Mouse (Mus musculus): ENCODE measurements around the gene Zmynd19. TPM values are rescaled to one million over a fixed set of nuclear protein-coding genes. Genes with fewer than 3 reads are reported as not detected.

Gene Zmynd19
- polyA plus RNA-seq (2021), result 31.1 TPM

GRCm38 (mm10) chr2:24949421-24950188 lies at the start of gene Zmynd19:
Gene Zmynd19 (plus strand): TSS chr2:24949792.
- no peaks in the 10 kb centered on the region for H3K27me3 ChIP-seq
- TF ChIP-seq CTCF (IDR thresholded peaks at IDR 0.05), result no peak
- POLR2A ChIA-PET, result interaction anchor here (0.7 to 0.9 kb wide), 2 partner anchors 30 to 261 kb away, joined by 3 to 4 read pairs; partner anchors contain the start of gene Ehmt1
- DNase-seq (ENCODE audit: low read depth, low spot score), result no peak
- CTCF ChIA-PET, result interaction anchor here (1.0 to 1.6 kb wide), 5 partner anchors 10 to 28 kb away, joined by 3 to 7 read pairs (median 5); partner anchors contain the start of genes Arrdc1 and Dph7
- ATAC-seq, result peak; percentile 96
- in situ Hi-C loops (cut with MboI; ENCODE audit: low pct_unique_long_range_greater_than_20kb), result no loop called here

DNA sequence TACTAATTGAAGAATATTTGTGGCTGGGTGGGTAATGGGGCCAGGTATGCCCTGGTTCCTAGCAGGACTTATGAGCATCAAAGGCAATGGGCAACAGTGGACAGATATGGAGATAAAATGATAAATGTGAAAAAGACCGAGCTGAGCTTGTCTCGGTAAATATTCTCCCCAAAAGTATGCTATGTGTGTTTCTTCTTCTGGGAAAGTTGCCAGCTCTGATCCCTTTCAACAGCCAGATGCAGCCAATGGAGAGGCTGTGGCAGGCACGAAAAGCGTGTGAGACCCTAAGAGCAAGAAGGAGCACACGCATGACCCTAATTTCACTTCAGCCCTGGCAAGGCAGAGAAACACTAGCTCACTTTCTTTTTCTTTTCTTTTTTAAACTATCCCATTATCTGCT lies 48.5 kb upstream of the Zmynd19 start:
- POLR2A ChIA-PET, result interaction anchor here (1.2 to 1.7 kb wide), 2 partner anchors 9 to 18 kb away, joined by 5 read pairs; partner anchors contain the start of gene Ehmt1
- TF ChIP-seq CTCF (IDR thresholded peaks at IDR 0.05), result no peak
- CTCF ChIA-PET, result interaction anchor here (1.1 to 1.6 kb wide), 3 partner anchors 11 to 46 kb away, joined by 3 to 5 read pairs (median 3); no protein-coding TSS in a partner anchor
- no peak for ATAC-seq
- DNase-seq (ENCODE audit: low read depth, low spot score), result no peak
- no peaks in the 10 kb centered on the region for H3K27me3 ChIP-seq
- in situ Hi-C loops (cut with MboI; ENCODE audit: low pct_unique_long_range_greater_than_20kb), result no loop called here

GRCm38 (mm10) chr2:24902999-24903398 lies 46.6 kb upstream of the Zmynd19 start:
- DNase-seq (ENCODE audit: low read depth, low spot score) (no peak), ATAC-seq (no peak)
- ChIA-PET CTCF (interaction anchor here (0.6 to 2.4 kb wide), 5 partner anchors 14 to 58 kb away, joined by 3 to 6 read pairs (median 3); no protein-coding TSS in a partner anchor), POLR2A (interaction anchor here (0.6 kb wide), 1 partner anchor 69 kb away, joined by 3 read pairs; no protein-coding TSS in a partner anchor)
- in situ Hi-C loops (cut with MboI; ENCODE audit: low pct_unique_long_range_greater_than_20kb), result no loop called here
- H3K27me3 ChIP-seq, result no peaks in the 10 kb centered on the region
- peak; percentile 29 for TF ChIP-seq CTCF (IDR thresholded peaks at IDR 0.05)

DNA sequence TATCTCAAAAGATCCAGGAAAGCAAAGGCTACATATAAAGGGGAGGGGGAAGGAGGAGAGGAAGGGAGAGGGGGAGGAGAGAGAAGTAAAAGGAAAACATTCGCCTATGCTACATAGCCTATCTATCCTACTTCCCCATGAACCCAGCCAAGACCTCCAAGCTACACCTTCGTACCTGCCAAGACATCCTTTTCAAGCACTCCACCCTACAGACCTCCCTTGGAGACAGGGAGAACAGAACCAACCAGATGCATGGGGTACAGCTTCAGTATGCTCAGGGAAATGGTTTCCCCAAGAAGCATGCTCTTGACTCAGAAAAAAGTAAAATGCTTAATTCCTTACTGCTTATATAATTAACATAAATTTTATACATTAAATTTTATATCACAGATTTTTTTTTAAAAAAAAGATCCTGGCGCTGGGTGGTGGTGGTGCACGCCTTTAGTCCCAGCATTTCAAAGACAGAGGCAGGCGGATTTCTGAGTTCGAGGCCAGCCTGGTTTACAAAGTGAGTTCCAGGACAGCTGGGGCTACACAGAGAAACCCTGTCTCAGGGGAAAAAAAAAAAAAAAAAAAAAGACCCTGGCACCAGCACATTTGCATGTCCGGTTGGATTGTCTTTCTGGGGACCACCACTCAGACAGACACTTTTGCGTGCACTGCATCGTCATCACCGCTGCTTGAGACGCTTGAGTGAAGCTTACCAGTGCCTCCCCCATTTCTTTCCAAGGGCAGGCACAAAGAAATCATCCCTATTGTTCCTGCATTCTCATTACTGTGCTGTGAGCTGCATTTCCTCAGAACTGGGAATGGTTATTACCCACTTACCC lies 44.6 kb upstream of the Zmynd19 start:
- POLR2A ChIA-PET, result interaction anchor here (1.9 kb wide), 1 partner anchor 14 kb away, joined by 6 read pairs; the partner anchor contains the start of gene Ehmt1
- no peak for DNase-seq (ENCODE audit: low read depth, low spot score)
- H3K27me3 ChIP-seq, result no peaks in the 10 kb centered on the region
- ATAC-seq, result no peak
- in situ Hi-C loops (cut with MboI; ENCODE audit: low pct_unique_long_range_greater_than_20kb), result no loop called here
- TF ChIP-seq CTCF (IDR thresholded peaks at IDR 0.05), result no peak
- CTCF ChIA-PET, result interaction anchor here (2.4 kb wide), 1 partner anchor 16 kb away, joined by 6 read pairs; no protein-coding TSS in a partner anchor

DNA sequence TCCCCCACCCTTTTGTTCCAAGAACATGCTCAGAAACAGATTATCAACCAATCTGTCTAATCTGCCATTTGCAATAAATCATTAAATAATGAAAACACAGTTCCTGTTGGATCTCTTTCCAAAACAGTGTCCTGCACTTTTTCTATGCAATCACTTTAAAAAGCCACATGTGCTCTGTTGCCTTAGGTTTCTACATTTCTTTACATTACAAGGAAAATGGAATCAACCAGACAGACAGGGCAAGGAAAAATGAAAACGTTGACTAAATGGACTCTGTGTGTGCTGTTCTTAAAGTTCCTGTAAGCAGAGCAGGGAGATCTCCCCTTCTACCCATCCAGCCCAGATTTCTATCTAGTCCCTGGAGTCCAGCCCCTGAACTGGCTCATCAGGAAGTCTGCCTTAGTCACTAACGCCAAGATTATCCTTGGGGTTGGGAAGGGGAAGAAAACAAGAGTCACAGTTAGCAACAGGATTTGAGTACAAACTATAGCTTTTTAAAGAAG lies 43.9 kb upstream of the Zmynd19 start:
- TF ChIP-seq CTCF (IDR thresholded peaks at IDR 0.05), result no peak
- DNase-seq (ENCODE audit: low read depth, low spot score) (no peak), ATAC-seq (no peak)
- in situ Hi-C loops (cut with MboI; ENCODE audit: low pct_unique_long_range_greater_than_20kb), result no loop called here
- CTCF ChIA-PET, result no interaction called here
- no peaks in the 10 kb centered on the region for H3K27me3 ChIP-seq
- POLR2A ChIA-PET, result interaction anchor here (1.9 kb wide), 1 partner anchor 14 kb away, joined by 6 read pairs; the partner anchor contains the start of gene Ehmt1

DNA sequence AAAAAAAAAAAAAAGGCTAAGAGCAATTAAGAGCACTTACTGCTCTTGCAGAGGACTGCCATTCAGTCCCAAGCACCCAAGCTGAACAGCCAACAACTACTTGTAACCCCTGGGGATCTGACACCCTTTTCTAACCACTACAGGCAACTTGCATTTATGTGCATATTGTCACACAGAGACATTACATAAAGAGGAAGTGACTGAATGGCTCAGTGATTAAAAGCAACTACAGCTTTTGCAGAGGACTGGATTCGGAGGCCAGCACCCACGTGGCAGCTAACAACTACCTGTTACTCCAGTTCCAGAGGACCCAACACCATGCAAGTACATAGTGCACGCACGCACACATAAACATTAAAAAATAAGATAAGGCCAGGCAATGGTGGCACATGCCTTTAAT lies 39.1 kb upstream of the Zmynd19 start:
- H3K27me3 ChIP-seq, result no peaks in the 10 kb centered on the region
- no peak for TF ChIP-seq CTCF (IDR thresholded peaks at IDR 0.05)
- ChIA-PET CTCF (no interaction called here), POLR2A (interaction anchor here (0.8 kb wide), 1 partner anchor 10 kb away, joined by 5 read pairs; no protein-coding TSS in a partner anchor)
- in situ Hi-C loops (cut with MboI; ENCODE audit: low pct_unique_long_range_greater_than_20kb), result no loop called here
- ATAC-seq, result no peak
- DNase-seq (ENCODE audit: low read depth, low spot score), result no peak

GRCm38 (mm10) chr2:24912189-24912588 lies 37.4 kb upstream of the Zmynd19 start:
- CTCF ChIA-PET, result interaction anchor here (2.1 kb wide), 1 partner anchor 10 kb away, joined by 5 read pairs; no protein-coding TSS in a partner anchor
- POLR2A ChIA-PET, result no interaction called here
- DNase-seq (ENCODE audit: low read depth, low spot score) (no peak), ATAC-seq (no peak)
- in situ Hi-C loops (cut with MboI; ENCODE audit: low pct_unique_long_range_greater_than_20kb), result no loop called here
- H3K27me3 ChIP-seq, result no peaks in the 10 kb centered on the region
- TF ChIP-seq CTCF (IDR thresholded peaks at IDR 0.05), result no peak

DNA sequence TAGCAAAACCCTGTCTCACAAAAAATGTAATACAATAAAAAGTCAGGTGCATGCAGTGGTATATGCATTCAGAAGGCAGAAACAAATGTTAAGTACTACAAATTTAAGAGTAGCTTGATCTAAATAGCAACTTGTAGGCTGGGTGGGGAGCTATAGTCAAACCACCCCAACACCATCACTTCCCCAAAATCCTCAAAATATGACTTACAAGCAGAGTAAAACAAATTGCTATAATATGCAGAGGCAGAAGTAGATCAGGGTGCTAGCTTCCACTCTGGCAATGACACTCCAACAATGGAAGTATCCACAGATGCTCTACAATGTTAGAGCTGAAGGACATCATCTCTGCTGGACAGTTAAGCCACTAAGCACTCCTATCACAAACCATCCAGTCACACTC lies 37.0 kb upstream of the Zmynd19 start:
- no peaks in the 10 kb centered on the region for H3K27me3 ChIP-seq
- in situ Hi-C loops (cut with MboI; ENCODE audit: low pct_unique_long_range_greater_than_20kb), result no loop called here
- CTCF ChIA-PET, result interaction anchor here (2.1 kb wide), 1 partner anchor 11 kb away, joined by 5 read pairs; no protein-coding TSS in a partner anchor
- ATAC-seq (no peak), DNase-seq (ENCODE audit: low read depth, low spot score) (no peak)
- TF ChIP-seq CTCF (IDR thresholded peaks at IDR 0.05), result no peak
- POLR2A ChIA-PET, result no interaction called here

DNA sequence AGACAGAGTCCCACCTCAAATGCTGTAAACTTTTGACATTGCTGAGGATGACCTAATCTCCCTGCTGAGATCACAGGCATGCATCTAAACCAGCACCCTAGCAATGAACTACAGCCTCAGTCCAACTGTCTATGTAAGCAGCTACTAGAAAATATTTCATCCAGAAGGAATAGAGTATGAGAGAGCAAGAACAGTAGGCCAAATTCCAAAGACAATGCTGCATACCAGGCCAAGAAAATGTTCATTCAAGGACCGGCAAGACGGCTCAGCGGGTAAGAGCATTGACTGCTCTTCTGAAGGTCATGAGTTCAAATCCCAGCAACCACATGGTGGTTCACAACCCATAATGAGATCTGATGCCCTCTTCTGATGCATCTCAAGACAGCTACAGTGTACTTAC lies 34.8 kb upstream of the Zmynd19 start:
- POLR2A ChIA-PET, result no interaction called here
- no peaks in the 10 kb centered on the region for H3K27me3 ChIP-seq
- CTCF ChIA-PET, result interaction anchor here (1.2 to 1.5 kb wide), 2 partner anchors 10 to 26 kb away, joined by 3 read pairs; no protein-coding TSS in a partner anchor
- in situ Hi-C loops (cut with MboI; ENCODE audit: low pct_unique_long_range_greater_than_20kb), result no loop called here
- DNase-seq (ENCODE audit: low read depth, low spot score) (no peak), ATAC-seq (no peak)
- TF ChIP-seq CTCF (IDR thresholded peaks at IDR 0.05), result no peak
